Mouse (Mus musculus): ENCODE measurements around the gene Gpbp1l1.

Gene Gpbp1l1

GRCm38 (mm10) chr4:116557306-116558121 is at the start of gene Gpbp1l1:
Gene Gpbp1l1 (plus strand): TSS chr4:116557658.
- in situ Hi-C loops (cut with MboI; ENCODE audit: low pct_unique_long_range_greater_than_20kb in 1 of 2, low sequenced_read_pairs in 2 of 2, unreplicated experiment in 1 of 2) = no loop called here

- in situ Hi-C loops (cut with MboI; ENCODE audit: low pct_unique_long_range_greater_than_20kb in 1 of 2, low sequenced_read_pairs in 2 of 2, unreplicated experiment in 1 of 2) = no loop called here
Measured at GRCm38 (mm10) chr4:116531109-116531508, 26.3 kb upstream of the Gpbp1l1 start.

- in situ Hi-C loops (cut with MboI; ENCODE audit: low pct_unique_long_range_greater_than_20kb in 1 of 2, low sequenced_read_pairs in 2 of 2, unreplicated experiment in 1 of 2) = no loop called here
Measured at GRCm38 (mm10) chr4:116536351-116536750, 21.1 kb upstream of the Gpbp1l1 start.

- in situ Hi-C loops (cut with MboI; ENCODE audit: low pct_unique_long_range_greater_than_20kb in 1 of 2, low sequenced_read_pairs in 2 of 2, unreplicated experiment in 1 of 2) = no loop called here
Measured at GRCm38 (mm10) chr4:116537737-116538136, 19.7 kb upstream of the Gpbp1l1 start.

- in situ Hi-C loops (cut with MboI; ENCODE audit: low pct_unique_long_range_greater_than_20kb in 1 of 2, low sequenced_read_pairs in 2 of 2, unreplicated experiment in 1 of 2) = no loop called here
Measured at GRCm38 (mm10) chr4:116550432-116550831, 7.0 kb upstream of the Gpbp1l1 start.

- in situ Hi-C loops (cut with MboI; ENCODE audit: low pct_unique_long_range_greater_than_20kb in 1 of 2, low sequenced_read_pairs in 2 of 2, unreplicated experiment in 1 of 2) = no loop called here
Measured at GRCm38 (mm10) chr4:116553035-116553434, 4.4 kb upstream of the Gpbp1l1 start.

GRCm38 (mm10) chr4:116555413-116556300 is 1.8 kb upstream of the Gpbp1l1 start, which contains the start of gene Tmem69:
Gene Tmem69 (minus strand): TSS chr4:116555936.
- in situ Hi-C loops (cut with MboI; ENCODE audit: low pct_unique_long_range_greater_than_20kb in 1 of 2, low sequenced_read_pairs in 2 of 2, unreplicated experiment in 1 of 2) = no loop called here

GRCm38 (mm10) chr4:116556561-116557305 is 725 bp upstream of the Gpbp1l1 start:
- in situ Hi-C loops (cut with MboI; ENCODE audit: low pct_unique_long_range_greater_than_20kb in 1 of 2, low sequenced_read_pairs in 2 of 2, unreplicated experiment in 1 of 2) = no loop called here

GRCm38 (mm10) chr4:116558151-116558882 is 859 bp downstream of the Gpbp1l1 start:
- in situ Hi-C loops (cut with MboI; ENCODE audit: low pct_unique_long_range_greater_than_20kb in 1 of 2, low sequenced_read_pairs in 2 of 2, unreplicated experiment in 1 of 2) = no loop called here

GRCm38 (mm10) chr4:116595793-116596192 is 38.3 kb downstream of the Gpbp1l1 start:
- in situ Hi-C loops (cut with MboI; ENCODE audit: low pct_unique_long_range_greater_than_20kb in 1 of 2, low sequenced_read_pairs in 2 of 2, unreplicated experiment in 1 of 2) = no loop called here

- in situ Hi-C loops (cut with MboI; ENCODE audit: low pct_unique_long_range_greater_than_20kb in 1 of 2, low sequenced_read_pairs in 2 of 2, unreplicated experiment in 1 of 2) = no loop called here
Measured at GRCm38 (mm10) chr4:116596379-116596778, 38.9 kb downstream of the Gpbp1l1 start, which contains the start of gene Ccdc17. Gene Ccdc17 (plus strand): TSS chr4:116596654.

- in situ Hi-C loops (cut with MboI; ENCODE audit: low pct_unique_long_range_greater_than_20kb in 1 of 2, low sequenced_read_pairs in 2 of 2, unreplicated experiment in 1 of 2) = no loop called here
Measured at GRCm38 (mm10) chr4:116596978-116597881, 39.8 kb downstream of the Gpbp1l1 start.

GRCm38 (mm10) chr4:116612621-116613020 is 55.2 kb downstream of the Gpbp1l1 start:
- in situ Hi-C loops (cut with MboI; ENCODE audit: low pct_unique_long_range_greater_than_20kb in 1 of 2, low sequenced_read_pairs in 2 of 2, unreplicated experiment in 1 of 2) = no loop called here

GRCm38 (mm10) chr4:116615237-116615636 is 57.8 kb downstream of the Gpbp1l1 start:
- in situ Hi-C loops (cut with MboI; ENCODE audit: low pct_unique_long_range_greater_than_20kb in 1 of 2, low sequenced_read_pairs in 2 of 2, unreplicated experiment in 1 of 2) = no loop called here

GRCm38 (mm10) chr4:116624831-116625230 is 67.4 kb downstream of the Gpbp1l1 start:
- in situ Hi-C loops (cut with MboI; ENCODE audit: low pct_unique_long_range_greater_than_20kb in 1 of 2, low sequenced_read_pairs in 2 of 2, unreplicated experiment in 1 of 2) = no loop called here

GRCm38 (mm10) chr4:116626658-116627358 is 69.3 kb downstream of the Gpbp1l1 start:
- in situ Hi-C loops (cut with MboI; ENCODE audit: low pct_unique_long_range_greater_than_20kb in 1 of 2, low sequenced_read_pairs in 2 of 2, unreplicated experiment in 1 of 2) = no loop called here

- in situ Hi-C loops (cut with MboI; ENCODE audit: low pct_unique_long_range_greater_than_20kb in 1 of 2, low sequenced_read_pairs in 2 of 2, unreplicated experiment in 1 of 2) = no loop called here
Measured at GRCm38 (mm10) chr4:116627359-116627716, 69.9 kb downstream of the Gpbp1l1 start.

All from mouse embryonic stem cell (cell line).